Mouse (Mus musculus) adrenal gland, adult 2 months (tissue): ENCODE results near the gene Gm49450. TPM values are rescaled to one million over a fixed set of nuclear protein-coding genes. Genes with fewer than 3 reads are reported as not detected.
"Not testable (repeated sequence)": the region's sequence is repeated elsewhere in the genome, so short reads cannot be mapped to it uniquely, and the experiment has no call there.

Source experiments
- DNase-seq: peaks from one replicate; pipeline ENCODE4 v3.0.0; 2021
- polyA plus RNA-seq: library from polyadenylated mRNA; depleted of rRNA; stranded (reverse); fragments of >200 nt; gene quantifications from 2 replicates; pipeline ENCODE4 v1.2.3, GENCODE M21; 2012
- total RNA-seq, 2 experiments: library from RNA; stranded (reverse); gene quantifications; 2 replicates each; pipeline ENCODE4 v1.2.3; 2021

Gene Gm49450
- total and polyA plus RNA-seq, 3 experiments = 10.9 to 49.5 TPM; not detected in 1

- no peak for DNase-seq
These were observed 1.3 kb upstream of the Gm49450 start for GRCm38 (mm10) chr15:98954425-98955253.

GRCm38 (mm10) chr15:98952751-98953400 is 475 bp downstream of the Gm49450 start:
- peak; percentile 84 for DNase-seq

- DNase-seq = no peak
These were observed 1.3 kb downstream of the Gm49450 start for GRCm38 (mm10) chr15:98952063-98952455.

GRCm38 (mm10) chr15:98951122-98952062 is 2.0 kb downstream of the Gm49450 start:
- DNase-seq = not testable (repeated sequence)

GRCm38 (mm10) chr15:98949607-98949892 is 3.8 kb downstream of the Gm49450 start:
- no peak for DNase-seq

- DNase-seq = no peak
These were observed 4.3 kb downstream of the Gm49450 start for GRCm38 (mm10) chr15:98948857-98949606.

- no peak for DNase-seq
These were observed 5.0 kb downstream of the Gm49450 start for GRCm38 (mm10) chr15:98948382-98948781.

- DNase-seq = no peak
These were observed 5.5 kb downstream of the Gm49450 start for GRCm38 (mm10) chr15:98947884-98948283.

GRCm38 (mm10) chr15:98943133-98943532 is 10.2 kb downstream of the Gm49450 start:
- no peak for DNase-seq

- peak; percentile 38 for DNase-seq
These were observed 11.3 kb downstream of the Gm49450 start for GRCm38 (mm10) chr15:98942081-98942480.

- no peak for DNase-seq
These were observed 11.8 kb downstream of the Gm49450 start for GRCm38 (mm10) chr15:98941539-98941938.

GRCm38 (mm10) chr15:98940816-98941215 is 12.5 kb downstream of the Gm49450 start:
- peak; percentile 76 for DNase-seq

- DNase-seq = peak; percentile 95
These were observed 19.0 kb downstream of the Gm49450 start, which contains the start of gene Tuba1b for GRCm38 (mm10) chr15:98934217-98934839. TSS of gene Tuba1b (minus strand) at chr15:98934565.

- DNase-seq = peak; percentile 95
These were observed 19.5 kb downstream of the Gm49450 start for GRCm38 (mm10) chr15:98933833-98934216.

GRCm38 (mm10) chr15:98933004-98933671 is 20.2 kb downstream of the Gm49450 start:
- not testable (repeated sequence) for DNase-seq

GRCm38 (mm10) chr15:98930998-98931397 is 22.4 kb downstream of the Gm49450 start:
- DNase-seq = no peak

GRCm38 (mm10) chr15:98930017-98930734 is 23.2 kb downstream of the Gm49450 start:
- DNase-seq = no peak

GRCm38 (mm10) chr15:98928598-98929240 is 24.6 kb downstream of the Gm49450 start:
- DNase-seq = peak; percentile 86

- no peak for DNase-seq
These were observed 25.8 kb downstream of the Gm49450 start for GRCm38 (mm10) chr15:98927566-98927965.
